15 mouse cellular contexts compared by ENCODE assay signal in the genomic region with DNA sequence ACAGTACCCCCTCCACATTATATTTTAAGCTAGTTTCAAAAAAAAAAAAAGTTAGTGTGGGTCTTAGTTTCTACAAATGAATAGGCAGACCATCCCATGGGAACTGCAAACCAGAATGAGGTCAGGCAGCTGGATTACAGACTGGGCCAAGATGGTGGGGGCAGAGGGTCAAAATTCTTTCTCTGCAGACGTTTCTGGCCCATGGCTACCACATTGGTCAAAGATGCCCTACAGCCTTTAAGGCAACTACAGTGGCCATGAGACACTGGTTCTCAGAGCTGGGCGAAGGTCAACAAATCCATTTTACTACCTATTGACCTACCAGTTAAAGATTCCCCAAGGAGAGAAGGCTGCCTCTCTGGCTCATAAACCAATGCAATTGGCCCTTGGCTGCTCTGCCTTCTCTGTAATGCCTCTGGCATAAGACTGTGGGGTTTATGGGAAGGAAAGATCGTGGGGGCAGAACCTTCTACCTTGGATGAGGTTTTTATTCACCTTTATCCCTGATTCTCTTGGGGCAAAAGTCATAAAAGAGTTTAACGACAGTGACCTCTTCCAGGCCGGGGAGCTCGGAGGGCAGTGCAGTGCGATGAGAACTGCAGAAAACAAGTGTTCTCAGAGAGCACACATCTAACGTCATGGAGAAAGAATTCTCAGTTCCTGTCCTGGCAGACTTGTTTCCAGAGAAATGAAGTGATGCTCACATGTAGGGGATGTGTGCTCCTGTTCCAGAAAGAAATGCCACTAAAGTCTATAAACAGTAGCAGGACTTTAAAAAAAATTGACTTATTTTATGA. TPM values are rescaled to one million over a fixed set of nuclear protein-coding genes. Genes with fewer than 3 reads are reported as not detected.
DNase-seq lines count a peak whose midpoint lies in the region; ATAC-seq and TF ChIP-seq lines count a peak whose summit lies in the region.
"Had no signal": no experiment of that assay in that cellular context is flagged by ENCODE, and none has a peak within 500 bp of the region (broad histone marks: within the 10 kb centered on the region; RNA-seq: fewer than 3 reads in every experiment).

No protein-coding gene starts in this region.

- peak overlapping the region; percentile 73 for H3K27ac ChIP-seq in gastrocnemius, adult 2 months
- peak overlapping the region; percentile 25 for H3K27ac ChIP-seq in kidney, embryonic 16.5 days (ENCODE audit: low read length)
- H3K27ac ChIP-seq: embryonic facial prominence, embryonic 13.5 days; hindbrain, embryonic 15.5 days had no signal

- H3K27me3 ChIP-seq in kidney, embryonic 16.5 days (ENCODE audit: insufficient read depth, low read length): no peaks in the 10 kb centered on the region
- H3K27me3 ChIP-seq: embryonic facial prominence, embryonic 13.5 days; hindbrain, embryonic 15.5 days had no signal

- no peaks in the 10 kb centered on the region for H3K9me3 ChIP-seq in kidney, embryonic 16.5 days (ENCODE audit: low read length)
- H3K9me3 ChIP-seq: embryonic facial prominence, embryonic 13.5 days; hindbrain, embryonic 15.5 days had no signal

- peak; percentile 64; the same call in 1 of the 2 replicates for ATAC-seq in kidney, embryonic 16.5 days (ENCODE audit: low FRiP score, low TSS enrichment)
- no peak for ATAC-seq in monocyte, adult 5-6 weeks (replicated peaks; ENCODE audit: insufficient number of reproducible peaks, low FRiP score, low TSS enrichment, poor library complexity, severe bottlenecking)
- ATAC-seq: forebrain, embryonic 14.5 days had no signal

- peaks cover 12% of the 10 kb centered on the region for H3K4me1 ChIP-seq in lung, adult 2 months (ENCODE audit: control insufficient read depth, insufficient read depth, low read length)
- H3K4me1 ChIP-seq in kidney, embryonic 16.5 days (ENCODE audit: insufficient read depth, low read length): peaks cover 10% of the 10 kb centered on the region
- H3K4me1 ChIP-seq: hindbrain, embryonic 15.5 days had no signal

- H3K4me2 ChIP-seq in kidney, embryonic 16.5 days (replicated peaks; ENCODE audit: low read depth, low read length): no peak overlapping the region
- H3K4me2 ChIP-seq: embryonic facial prominence, embryonic 13.5 days; hindbrain, embryonic 15.5 days had no signal

- DNase-seq in gastrocnemius, adult 2 months: peak; percentile 55
- no peak for DNase-seq in gastrocnemius, postnatal 10 days
- peak; percentile 40 for DNase-seq in lung, postnatal 25 days (ENCODE audit: low spot score)
- no peak for DNase-seq in lung, adult 2 months
- DNase-seq in yolk sac, embryonic 10.5 days (ENCODE audit: low spot score): peak; percentile 77
- DNase-seq in layer of hippocampus, adult 9-10 months (ENCODE audit: low spot score): no peak
- DNase-seq: cerebellum, postnatal 14 days; thymus, adult 2 months had no signal

- no peak overlapping the region for H3K4me3 ChIP-seq in gastrocnemius, adult 2 months
- H3K4me3 ChIP-seq in lung, adult 2 months (replicated peaks; ENCODE audit: extremely low read depth, low read depth, low read length): no peak overlapping the region
- H3K4me3 ChIP-seq in kidney, embryonic 16.5 days (ENCODE audit: low read length): no peak overlapping the region
- H3K4me3 ChIP-seq: embryonic facial prominence, embryonic 13.5 days; hindbrain, embryonic 15.5 days had no signal

- TF ChIP-seq POLR2A in lung, adult 2 months (IDR thresholded peaks at IDR 0.05; ENCODE audit: borderline replicate concordance, extremely low read depth, low read depth, low read length): no peak

- 62% methylated on average over 8 of the region's 8 CpGs for WGBS in lung, adult 2 months
- WGBS in kidney, embryonic 16.5 days: 23% methylated on average over 8 of the region's 8 CpGs

- no peaks in the 10 kb centered on the region for H3K36me3 ChIP-seq in kidney, embryonic 16.5 days (ENCODE audit: insufficient read depth, low read length)
- H3K36me3 ChIP-seq: embryonic facial prominence, embryonic 13.5 days; hindbrain, embryonic 15.5 days had no signal

- intact Hi-C loops in gastrocnemius, adult 2 months (cut with DNase I): no loop called here

- TF ChIP-seq CTCF in gastrocnemius, adult 2 months (IDR thresholded peaks at IDR 0.05): no peak
- no peak for TF ChIP-seq CTCF in lung, adult 2 months (IDR thresholded peaks at IDR 0.05; ENCODE audit: insufficient read depth, low read length)

- H3K9ac ChIP-seq in kidney, embryonic 16.5 days (replicated peaks; ENCODE audit: low read length): no peak overlapping the region
- H3K9ac ChIP-seq: embryonic facial prominence, embryonic 13.5 days; hindbrain, embryonic 15.5 days had no signal

RNA-seq across cellular contexts. Expression of a gene that starts 26.2 kb away (rescaled TPM):
- 100 to 1,000 TPM; 130 to 164 TPM for total RNA-seq in gastrocnemius, adult 2 months (2021)
- total RNA-seq in gastrocnemius, postnatal 10 days (2021): 100 to 1,000 TPM; 200 to 249 TPM
- polyA plus RNA-seq in lung, adult 2 months (2012; rRNA removed): 90.3 and 94.6 TPM in 2 replicates
- 456 and 460 TPM in 2 replicates for polyA plus RNA-seq in kidney, embryonic 16.5 days (2015; fragmentation: Nextera tagmentation; extraction: Ambion mirVana)
- total RNA-seq in monocyte, adult 5-6 weeks (2017): 122 to 186 TPM (median 164 TPM) in 3 replicates

RNA-seq across cellular contexts. Expression of a gene that starts 51.5 kb away (rescaled TPM):
- 10 to 100 TPM; 12.2 to 17.3 TPM for total RNA-seq in gastrocnemius, adult 2 months (2021)
- total RNA-seq in gastrocnemius, postnatal 10 days (2021): 10 to 100 TPM; 15.1 to 21.9 TPM
- 43.4 and 46.2 TPM in 2 replicates for polyA plus RNA-seq in lung, adult 2 months (2012; rRNA removed)
- 31.4 and 35.6 TPM in 2 replicates for polyA plus RNA-seq in kidney, embryonic 16.5 days (2015; fragmentation: Nextera tagmentation; extraction: Ambion mirVana)
- 10.1 to 13.9 TPM (median 11.1 TPM) in 3 replicates for total RNA-seq in monocyte, adult 5-6 weeks (2017)

RNA-seq across cellular contexts. Expression of a gene that starts 55.9 kb away (rescaled TPM):
- total RNA-seq in gastrocnemius, adult 2 months (2021): under 1 TPM; 0.59 to 0.99 TPM
- under 1 TPM; 0.54 to 0.79 TPM for total RNA-seq in gastrocnemius, postnatal 10 days (2021)
- 0.19 and 0.32 TPM in 2 replicates for polyA plus RNA-seq in lung, adult 2 months (2012; rRNA removed)
- 0.17 TPM in 1 of 2 replicates, not detected in the other for polyA plus RNA-seq in kidney, embryonic 16.5 days (2015; fragmentation: Nextera tagmentation; extraction: Ambion mirVana)
- 0.75 TPM in 1 of 3 replicates, not detected in the others for total RNA-seq in monocyte, adult 5-6 weeks (2017)
- total RNA-seq: ES-E14; megakaryocyte-erythroid progenitor cell, adult 5-6 weeks had no signal

Comparison
In these comparisons a context has a peak if more than half of its experiments do, and no peak if none do; other contexts are left out.
1. DNase-seq: peak in gastrocnemius, adult 2 months (single experiment), lung, postnatal 25 days (single experiment) and yolk sac, embryonic 10.5 days (single experiment); none in gastrocnemius, postnatal 10 days (single experiment), lung, adult 2 months (single experiment) and layer of hippocampus, adult 9-10 months (single experiment).